Mouse (Mus musculus) ES-E14 (cell line): ENCODE measurements at regions not wholly inside any gene's neighbourhood (a gene's known extent, or its start where the extent isn't known, plus 50 kb on each side); places are given as distances from the start of the nearest gene placed in this dataset.

Experiments used
- DNase-seq: peaks from one replicate; pipeline ENCODE4 v3.0.0-alpha.2; 2013; ENCODE audit warnings: low read depth, low spot score
- H3K27ac ChIP-seq: 2 replicates; pipeline ENCODE4 v1.5.1; 2012; ENCODE audit warnings: low read depth, mild to moderate bottlenecking, low read length, moderate library complexity, mixed read lengths; ENCODE audit not compliant: poor library complexity, insufficient read depth, severe bottlenecking
- H3K36me3 ChIP-seq: 2 replicates; pipeline ENCODE4 v1.6.1; 2012; ENCODE audit warnings: mild to moderate bottlenecking, low read length, moderate library complexity, mixed read lengths; ENCODE audit not compliant: control insufficient read depth, poor library complexity, insufficient read depth, severe bottlenecking
- H3K4me1 ChIP-seq, 2 experiments: fragments of 150-350 bp in 1 of 2; sonication (generic) in 1 of 2; 2 replicates each; pipeline ENCODE4 v1.6.1; 2012; ENCODE audit warnings: low read length in 2 of 2, mild to moderate bottlenecking in 1 of 2, mixed read lengths in 1 of 2; ENCODE audit not compliant: control insufficient read depth in 2 of 2, insufficient read depth in 2 of 2, poor library complexity in 1 of 2
- H3K4me3 ChIP-seq, 2 experiments: fragments of 150-350 bp in 1 of 2; sonication (generic) in 1 of 2; 2 replicates each; pipeline ENCODE4 v1.5.1; 2012; ENCODE audit warnings: low read length in 2 of 2, low read depth in 1 of 2, mild to moderate bottlenecking in 1 of 2, mixed read lengths in 1 of 2; ENCODE audit not compliant: insufficient read depth in 1 of 2, poor library complexity in 1 of 2, severe bottlenecking in 1 of 2
- H3K9ac ChIP-seq: 2 replicates; pipeline ENCODE4 v1.6.1; 2012; ENCODE audit warnings: low read depth, mild to moderate bottlenecking, low read length, mixed read lengths; ENCODE audit not compliant: poor library complexity, insufficient read depth, severe bottlenecking
- H3K9me3 ChIP-seq: fragments of 150-350 bp; sonication (generic); 2 replicates; pipeline ENCODE4 v1.6.1; 2012; ENCODE audit warnings: low read depth, mild to moderate bottlenecking, low read length; ENCODE audit not compliant: control insufficient read depth, insufficient read depth
- CHD2 ChIP-seq: IDR thresholded peaks from 2 replicates; pipeline ENCODE4 v1.6.1; 2014; ENCODE audit warnings: mild to moderate bottlenecking, low read depth, low read length, inconsistent platforms
- HCFC1 ChIP-seq: IDR thresholded peaks from 2 replicates; pipeline ENCODE4 v1.6.1; 2012; ENCODE audit warnings: low read length, inconsistent platforms, borderline replicate concordance; ENCODE audit not compliant: insufficient read depth
- MAFK ChIP-seq: IDR thresholded peaks from 2 replicates; pipeline ENCODE4 v1.6.1; 2014; ENCODE audit warnings: mild to moderate bottlenecking, low read depth, low read length, inconsistent platforms; ENCODE audit not compliant: insufficient read depth
- ZC3H11A ChIP-seq: IDR thresholded peaks from 2 replicates; pipeline ENCODE4 v1.6.1; 2012; ENCODE audit warnings: low read depth, mild to moderate bottlenecking, inconsistent platforms, low read length, borderline replicate concordance
- ZNF384 ChIP-seq: IDR thresholded peaks from 2 replicates; pipeline ENCODE4 v1.6.1; 2012; ENCODE audit warnings: low read depth, low read length, inconsistent platforms
- in situ Hi-C, 2 experiments: fragments of 600-800 bp; cut with MboI; formaldehyde crosslinking; loops; one replicate each; pipeline ENCODE4 v1.15.1; 2025; ENCODE audit warnings: low sequenced_read_pairs in 2 of 2, inconsistent platforms in 1 of 2; ENCODE audit not compliant: unreplicated experiment in 2 of 2

DNA sequence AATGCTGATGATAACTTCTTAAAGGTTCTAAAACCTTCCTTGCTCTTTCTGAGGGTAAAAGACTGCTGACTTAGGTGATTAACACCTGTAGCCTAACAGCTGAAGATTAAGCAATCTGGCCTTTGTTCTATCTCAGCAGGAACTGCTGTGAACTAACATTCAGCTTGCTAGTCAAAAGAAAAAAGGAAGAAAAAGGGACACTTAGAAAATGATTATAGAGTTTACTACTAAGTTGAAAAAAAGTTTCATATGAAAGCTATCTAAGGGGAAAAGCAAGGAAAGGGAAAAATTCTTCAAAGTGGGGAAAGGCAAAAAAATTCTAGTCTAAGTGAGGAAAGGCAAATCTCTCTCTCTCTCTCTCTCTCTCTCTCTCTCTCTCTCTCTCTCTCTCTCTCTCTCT, 259.2 kb upstream of the Tmprss15 start:
- in situ Hi-C loops = no loop called here
- Histone ChIP-seq H3K36me3 (no peaks in the 10 kb centered on the region), H3K9me3 (no peaks in the 10 kb centered on the region), H3K27ac (no peak overlapping the region), H3K9ac (no peak overlapping the region), H3K4me1 (no peaks in the 10 kb centered on the region), H3K4me3 (no peak overlapping the region)
- TF ChIP-seq HCFC1 (no peak), MAFK (no peak), ZC3H11A (no peak), CHD2 (no peak), ZNF384 (no peak)
- DNase-seq = no peak

DNA sequence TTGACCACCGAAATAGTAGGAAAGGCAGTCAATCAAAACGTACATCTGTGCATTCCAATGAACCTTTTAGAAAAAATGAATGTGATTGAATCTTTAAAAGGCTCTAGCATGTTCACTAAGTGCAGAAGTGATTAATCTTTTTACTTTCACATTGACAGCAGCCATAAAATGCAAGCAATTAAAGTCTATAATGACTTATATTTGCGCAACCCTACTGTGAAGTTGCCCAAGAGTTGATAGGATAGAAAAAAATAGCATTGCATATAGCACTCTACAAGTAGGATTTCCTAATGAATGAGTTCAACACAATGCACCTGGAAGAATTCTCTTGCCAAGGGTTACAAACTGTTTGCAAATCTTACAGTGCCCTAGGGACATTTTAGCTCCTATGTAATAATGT, 251.6 kb upstream of the Tmprss15 start:
- no peaks in the 10 kb centered on the region for H3K9me3 ChIP-seq
- DNase-seq = no peak
- TF ChIP-seq HCFC1 = no peak
- H3K4me1 ChIP-seq = no peaks in the 10 kb centered on the region
- H3K4me3 ChIP-seq = no peak overlapping the region
- no peaks in the 10 kb centered on the region for H3K36me3 ChIP-seq
- no peak overlapping the region for H3K27ac ChIP-seq
- H3K9ac ChIP-seq = no peak overlapping the region
- in situ Hi-C loops = no loop called here

DNA sequence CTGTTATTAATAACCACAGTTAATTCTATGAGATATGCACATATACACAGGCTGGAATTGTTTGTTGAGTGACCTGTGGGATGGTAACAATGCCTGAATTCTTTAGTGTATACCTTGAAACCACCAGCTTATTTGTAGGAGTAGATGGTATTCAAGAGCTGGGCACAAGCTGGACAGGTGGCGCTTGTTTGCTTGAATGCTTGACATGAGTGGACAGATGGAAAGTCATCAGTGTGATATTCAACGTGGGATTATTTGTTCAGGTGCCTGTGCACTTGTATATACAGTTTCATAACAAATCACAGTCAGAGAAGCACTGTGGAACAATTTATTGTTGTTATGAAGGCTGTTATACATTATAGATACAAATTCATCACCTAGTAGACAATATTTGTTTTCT, 245.5 kb upstream of the Tmprss15 start:
- no peak for TF ChIP-seq MAFK
- TF ChIP-seq ZC3H11A = no peak
- TF ChIP-seq CHD2 = no peak
- no peaks in the 10 kb centered on the region for H3K9me3 ChIP-seq
- H3K36me3 ChIP-seq = no peaks in the 10 kb centered on the region
- in situ Hi-C loops = no loop called here
- no peak overlapping the region for H3K4me3 ChIP-seq
- DNase-seq = no peak
- H3K27ac ChIP-seq = no peak overlapping the region
- H3K9ac ChIP-seq = no peak overlapping the region
- H3K4me1 ChIP-seq = no peaks in the 10 kb centered on the region

- in situ Hi-C loops = no loop called here
These were observed 245.1 kb upstream of the Tmprss15 start for GRCm38 (mm10) chr16:79336016-79336415.

DNA sequence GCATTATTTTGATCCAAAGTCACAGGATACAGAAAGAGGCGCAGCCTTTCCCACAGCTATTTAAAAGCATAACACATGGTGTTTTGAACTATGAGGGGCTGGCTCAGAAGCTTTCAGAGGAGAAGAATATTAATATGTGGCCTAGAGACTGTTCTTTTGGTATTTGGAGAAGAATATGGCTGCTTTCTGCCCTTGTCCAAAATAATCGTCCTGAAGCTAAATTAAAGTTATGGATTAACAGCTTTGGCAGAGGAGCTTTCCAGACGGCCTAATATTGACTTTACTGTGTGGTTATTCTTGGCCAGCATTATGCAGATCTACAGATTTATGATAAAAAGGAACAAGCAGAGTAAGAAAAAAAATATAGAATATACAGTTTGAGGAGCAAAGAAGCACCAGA, 222.4 kb upstream of the Tmprss15 start:
- no peak for DNase-seq
- no peaks in the 10 kb centered on the region for H3K36me3 ChIP-seq
- no peaks in the 10 kb centered on the region for H3K9me3 ChIP-seq
- H3K4me1 ChIP-seq = no peaks in the 10 kb centered on the region
- no peak overlapping the region for H3K27ac ChIP-seq
- no peak overlapping the region for H3K9ac ChIP-seq
- TF ChIP-seq HCFC1 (no peak), ZNF384 (no peak), CHD2 (no peak), ZC3H11A (no peak)
- no peak overlapping the region for H3K4me3 ChIP-seq
- in situ Hi-C loops = no loop called here

More at GRCm38 (mm10) chr16:79336016-79336415, 245.1 kb upstream of the Tmprss15 start:
- Histone ChIP-seq H3K9me3 (no peaks in the 10 kb centered on the region), H3K9ac (no peak overlapping the region), H3K36me3 (no peaks in the 10 kb centered on the region), H3K4me3 (no peak overlapping the region), H3K27ac (no peak overlapping the region), H3K4me1 (no peaks in the 10 kb centered on the region)
- TF ChIP-seq MAFK (no peak), HCFC1 (no peak), ZC3H11A (no peak), CHD2 (no peak), ZNF384 (no peak)
- DNase-seq = no peak
